Mouse (Mus musculus): ENCODE measurements around the gene Trhr2.

- TF ChIP-seq POLR2A (IDR thresholded peaks at IDR 0.05; ENCODE audit: borderline replicate concordance, extremely low read depth, low read depth, low read length) = no peak
- no peak for TF ChIP-seq CTCF (IDR thresholded peaks at IDR 0.05; ENCODE audit: insufficient read depth, low read length)
Measured at GRCm38 (mm10) chr8:122326114-122326542, 34.4 kb downstream of the Trhr2 start.
